Mouse (Mus musculus): ENCODE data around the gene Olfr765. TPM values are rescaled to one million over a fixed set of nuclear protein-coding genes. Genes with fewer than 3 reads are reported as not detected.
"Not testable (repeated sequence)": the region's sequence is repeated elsewhere in the genome, so short reads cannot be mapped to it uniquely, and the experiment has no call there.

The Olfr765 gene
- not detected in 2 replicates for total RNA-seq (2012; rRNA removed)
- not detected in 2 replicates for total RNA-seq (2014; rRNA removed)
- polyA plus RNA-seq (2012; ENCODE audit: insufficient read length, low read depth) = not detected in 2 replicates

DNA sequence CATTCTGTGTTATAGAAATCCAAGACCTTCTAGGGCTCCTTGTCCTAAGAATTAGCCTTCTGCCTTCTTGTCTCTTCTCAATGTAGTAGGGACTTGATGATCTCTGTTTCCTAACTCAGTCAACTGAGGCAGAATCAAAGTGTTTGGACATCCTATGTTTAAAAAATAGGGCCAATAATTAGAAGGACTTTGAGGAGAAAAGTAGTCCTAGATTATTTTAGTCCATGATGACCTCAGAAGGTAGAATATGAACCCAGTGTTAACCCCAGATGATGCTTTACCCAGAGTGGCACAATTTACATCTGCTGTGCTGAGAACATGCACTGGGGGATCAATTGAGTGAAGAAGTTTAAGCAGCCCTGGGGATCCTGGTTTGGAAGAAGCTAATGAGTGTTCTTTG, at the start of gene Olfr765:
TSS of gene Olfr765 (minus strand) at position 101 of the 400 bp plus-strand sequence.
- H3K9me3 ChIP-seq (replicated peaks; ENCODE audit: low read length); DNase-seq (ENCODE audit: extremely low read depth); H3K36me3 ChIP-seq (replicated peaks in 1 of 2; ENCODE audit: control insufficient read depth in 1 of 2, insufficient read depth in 1 of 2, low read length in 1 of 2); H3K27me3 ChIP-seq (replicated peaks); H3K4me3 ChIP-seq (replicated peaks in 1 of 3; ENCODE audit: low read depth in 2 of 3, low read length in 2 of 3, poor library complexity in 1 of 3); dilution Hi-C loops (cut with MboI; ENCODE audit: extremely low pct_ligation_motif_present, extremely low pct_unique_long_range_greater_than_20kb, low sequenced_read_pairs); H3K79me2 ChIP-seq (replicated peaks; ENCODE audit: control insufficient read depth, extremely low read depth, insufficient read depth, poor library complexity, severe bottlenecking); H3K4me1 ChIP-seq (ENCODE audit: control insufficient read depth in 1 of 2, insufficient read depth in 2 of 2); H3K27ac ChIP-seq (ENCODE audit: insufficient read depth, low read depth); in situ Hi-C loops (cut with MboI; ENCODE audit: low pct_ligation_motif_present, low pct_unique_long_range_greater_than_20kb, low sequenced_read_pairs); H3K4me2 ChIP-seq (ENCODE audit: insufficient read depth, low read depth, poor library complexity, severe bottlenecking); H3K9ac ChIP-seq (ENCODE audit: insufficient read depth, low read depth): not testable (repeated sequence)

DNA sequence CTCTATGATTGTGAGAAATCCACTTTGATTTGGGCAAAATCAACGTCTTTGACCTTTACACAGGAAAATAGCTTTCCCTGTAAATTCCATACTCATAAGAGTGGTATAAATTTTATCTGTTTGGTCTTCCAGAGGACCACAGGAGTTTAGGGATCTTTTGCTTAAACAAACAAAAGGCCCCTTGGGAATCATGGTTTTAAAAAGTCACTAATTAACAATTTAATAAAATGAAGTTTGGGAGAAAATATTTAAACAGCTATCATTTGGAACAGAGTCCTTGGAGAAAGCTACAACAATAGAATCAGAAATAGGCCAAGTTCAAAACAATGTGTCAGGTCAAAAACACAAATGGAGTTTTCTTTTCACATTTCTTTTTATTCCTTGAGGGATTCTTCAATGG, 49.5 kb upstream of the Olfr765 start, which contains the start of gene Olfr768:
TSS of gene Olfr768 (minus strand) at position 101 of the 400 bp plus-strand sequence.
- Histone ChIP-seq H3K9me3 (replicated peaks; ENCODE audit: low read length) (no peaks in the 10 kb centered on the region), H3K4me3 (replicated peaks in 1 of 3; ENCODE audit: low read depth in 2 of 3, low read length in 2 of 3, poor library complexity in 1 of 3) (no peak within 1 kb of the TSS), H3K27me3 (replicated peaks) (no peaks in the 10 kb centered on the region), H3K36me3 (replicated peaks in 1 of 2; ENCODE audit: control insufficient read depth in 1 of 2, insufficient read depth in 1 of 2, low read length in 1 of 2) (no peaks in the 10 kb centered on the region), H3K27ac (ENCODE audit: insufficient read depth, low read depth) (no peak within 1 kb of the TSS), H3K79me2 (replicated peaks; ENCODE audit: control insufficient read depth, extremely low read depth, insufficient read depth, poor library complexity, severe bottlenecking) (no peaks in the 10 kb centered on the region), H3K4me2 (ENCODE audit: insufficient read depth, low read depth, poor library complexity, severe bottlenecking) (no peak within 1 kb of the TSS), H3K9ac (ENCODE audit: insufficient read depth, low read depth) (no peak within 1 kb of the TSS), H3K4me1 (ENCODE audit: control insufficient read depth in 1 of 2, insufficient read depth in 2 of 2) (no peaks in the 10 kb centered on the region)
- TF ChIP-seq JUND (conservative IDR thresholded peaks at IDR 0.05; ENCODE audit: low read depth, low read length) (no peak), ELF1 (IDR thresholded peaks at IDR 0.05; ENCODE audit: low read depth, low read length) (no peak), POLR2A (IDR thresholded peaks at IDR 0.05; ENCODE audit: low read depth, low read length) (no peak), ZMIZ1 (IDR thresholded peaks at IDR 0.05; ENCODE audit: low read depth, low read length) (no peak), NELFE (IDR thresholded peaks at IDR 0.05; ENCODE audit: low read depth, low read length) (no peak), CHD1 (IDR thresholded peaks at IDR 0.05; ENCODE audit: low read depth, low read length) (no peak), HCFC1 (IDR thresholded peaks at IDR 0.05; ENCODE audit: low read depth, low read length) (no peak), MAX (IDR thresholded peaks at IDR 0.05; ENCODE audit: low read length) (no peak), MAFK (IDR thresholded peaks at IDR 0.05; ENCODE audit: insufficient replicate concordance, low read length) (no peak), ZC3H11A (IDR thresholded peaks at IDR 0.05; ENCODE audit: low read depth, low read length) (no peak), IRF4 (IDR thresholded peaks at IDR 0.05; ENCODE audit: low read depth, low read length) (no peak), USF2 (conservative IDR thresholded peaks at IDR 0.05; ENCODE audit: low read depth, low read length) (no peak), ZNF384 (IDR thresholded peaks at IDR 0.05; ENCODE audit: low read depth, low read length) (no peak)
- no peak for DNase-seq (ENCODE audit: extremely low read depth)
- dilution Hi-C loops (cut with MboI; ENCODE audit: extremely low pct_ligation_motif_present, extremely low pct_unique_long_range_greater_than_20kb, low sequenced_read_pairs) = no loop called here
- in situ Hi-C loops (cut with MboI; ENCODE audit: low pct_ligation_motif_present, low pct_unique_long_range_greater_than_20kb, low sequenced_read_pairs) = no loop called here

DNA sequence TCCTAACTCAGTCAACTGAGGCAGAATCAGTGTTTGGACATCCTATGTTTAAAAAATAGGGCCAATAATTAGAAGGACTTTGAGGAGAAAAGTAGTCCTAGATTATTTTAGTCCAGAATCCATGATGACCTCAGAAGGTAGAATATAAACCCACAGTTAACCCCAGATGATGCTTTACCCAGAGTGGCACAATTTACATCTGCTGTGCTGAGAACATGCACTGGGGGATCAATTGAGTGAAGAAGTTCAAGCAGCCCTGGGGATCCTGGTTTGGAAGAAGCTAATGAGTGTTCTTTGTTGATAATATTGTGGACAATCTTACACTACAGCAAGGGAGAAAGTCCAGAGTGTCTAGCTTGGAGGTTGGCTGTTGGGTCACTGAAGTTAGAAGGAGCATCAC, 33.0 kb upstream of the Olfr765 start, which contains the start of gene Olfr767:
TSS of gene Olfr767 (minus strand) at position 101 of the 400 bp plus-strand sequence.
- H3K9ac ChIP-seq (ENCODE audit: insufficient read depth, low read depth); H3K4me2 ChIP-seq (ENCODE audit: insufficient read depth, low read depth, poor library complexity, severe bottlenecking); H3K4me1 ChIP-seq (ENCODE audit: control insufficient read depth in 1 of 2, insufficient read depth in 2 of 2); H3K27ac ChIP-seq (ENCODE audit: insufficient read depth, low read depth); H3K36me3 ChIP-seq (replicated peaks in 1 of 2; ENCODE audit: control insufficient read depth in 1 of 2, insufficient read depth in 1 of 2, low read length in 1 of 2); H3K9me3 ChIP-seq (replicated peaks; ENCODE audit: low read length); DNase-seq (ENCODE audit: extremely low read depth); H3K79me2 ChIP-seq (replicated peaks; ENCODE audit: control insufficient read depth, extremely low read depth, insufficient read depth, poor library complexity, severe bottlenecking); in situ Hi-C loops (cut with MboI; ENCODE audit: low pct_ligation_motif_present, low pct_unique_long_range_greater_than_20kb, low sequenced_read_pairs); H3K4me3 ChIP-seq (replicated peaks in 1 of 3; ENCODE audit: low read depth in 2 of 3, low read length in 2 of 3, poor library complexity in 1 of 3); H3K27me3 ChIP-seq (replicated peaks); dilution Hi-C loops (cut with MboI; ENCODE audit: extremely low pct_ligation_motif_present, extremely low pct_unique_long_range_greater_than_20kb, low sequenced_read_pairs): not testable (repeated sequence)
